Mouse (Mus musculus): ENCODE results near the gene Tdrd1. TPM values are rescaled to one million over a fixed set of nuclear protein-coding genes. Genes with fewer than 3 reads are reported as not detected.
A peak's percentile ranks its signal among the peaks of the same experiment; 100 is the strongest.

The Tdrd1 gene
- total and polyA plus RNA-seq, 3 experiments: 0.07 TPM; not detected in 2

- in situ Hi-C loops (cut with MboI; ENCODE audit: low pct_ligation_motif_present, low pct_unique_long_range_greater_than_20kb, low sequenced_read_pairs) (no loop called here), dilution Hi-C loops (cut with MboI; ENCODE audit: extremely low pct_ligation_motif_present, extremely low pct_unique_long_range_greater_than_20kb, low sequenced_read_pairs) (no loop called here)
- no peak overlapping the region for H3K4me3 ChIP-seq (replicated peaks in 1 of 3; ENCODE audit: low read depth in 2 of 3, low read length in 2 of 3, poor library complexity in 1 of 3)
- H3K9me3 ChIP-seq (replicated peaks; ENCODE audit: low read length): no peaks in the 10 kb centered on the region
- no peaks in the 10 kb centered on the region for H3K36me3 ChIP-seq (replicated peaks in 1 of 2; ENCODE audit: control insufficient read depth in 1 of 2, insufficient read depth in 1 of 2, low read length in 1 of 2)
- no peak overlapping the region for H3K27ac ChIP-seq (ENCODE audit: insufficient read depth, low read depth)
- no peaks in the 10 kb centered on the region for H3K4me1 ChIP-seq (ENCODE audit: control insufficient read depth in 1 of 2, insufficient read depth in 2 of 2)
- TF ChIP-seq MAFK (IDR thresholded peaks at IDR 0.05; ENCODE audit: insufficient replicate concordance, low read length): peak; percentile 90
- no peak for TF ChIP-seq BHLHE40 (IDR thresholded peaks at IDR 0.05; ENCODE audit: low read depth, low read length)
- no peak overlapping the region for H3K4me2 ChIP-seq (ENCODE audit: insufficient read depth, low read depth, poor library complexity, severe bottlenecking)
- H3K27me3 ChIP-seq (replicated peaks): no peaks in the 10 kb centered on the region
- no peaks in the 10 kb centered on the region for H3K79me2 ChIP-seq (replicated peaks; ENCODE audit: control insufficient read depth, extremely low read depth, insufficient read depth, poor library complexity, severe bottlenecking)
- H3K9ac ChIP-seq (ENCODE audit: insufficient read depth, low read depth): no peak overlapping the region
- no peak for DNase-seq (ENCODE audit: extremely low read depth)
Observed at GRCm38 (mm10) chr19:56852590-56852989, 26.6 kb downstream of the Tdrd1 start.

GRCm38 (mm10) chr19:56856455-56856854 is 30.4 kb downstream of the Tdrd1 start:
- DNase-seq (ENCODE audit: extremely low read depth): no peak
- dilution Hi-C loops (cut with MboI; ENCODE audit: extremely low pct_ligation_motif_present, extremely low pct_unique_long_range_greater_than_20kb, low sequenced_read_pairs) (no loop called here), in situ Hi-C loops (cut with MboI; ENCODE audit: low pct_ligation_motif_present, low pct_unique_long_range_greater_than_20kb, low sequenced_read_pairs) (no loop called here)

GRCm38 (mm10) chr19:56867701-56868100 is 41.7 kb downstream of the Tdrd1 start:
- Histone ChIP-seq H3K27ac (ENCODE audit: insufficient read depth, low read depth) (no peak overlapping the region), H3K9me3 (replicated peaks; ENCODE audit: low read length) (no peaks in the 10 kb centered on the region), H3K36me3 (replicated peaks in 1 of 2; ENCODE audit: control insufficient read depth in 1 of 2, insufficient read depth in 1 of 2, low read length in 1 of 2) (no peaks in the 10 kb centered on the region), H3K4me1 (ENCODE audit: control insufficient read depth in 1 of 2, insufficient read depth in 2 of 2) (no peaks in the 10 kb centered on the region; a peak in 1 of 4 replicates), H3K27me3 (replicated peaks) (peaks cover 5% of the 10 kb centered on the region), H3K4me3 (replicated peaks in 1 of 3; ENCODE audit: low read depth in 2 of 3, low read length in 2 of 3, poor library complexity in 1 of 3) (no peak overlapping the region), H3K4me2 (ENCODE audit: insufficient read depth, low read depth, poor library complexity, severe bottlenecking) (no peak overlapping the region), H3K9ac (ENCODE audit: insufficient read depth, low read depth) (no peak overlapping the region), H3K79me2 (replicated peaks; ENCODE audit: control insufficient read depth, extremely low read depth, insufficient read depth, poor library complexity, severe bottlenecking) (no peaks in the 10 kb centered on the region)
- DNase-seq (ENCODE audit: extremely low read depth): no peak
- in situ Hi-C loops (cut with MboI; ENCODE audit: low pct_ligation_motif_present, low pct_unique_long_range_greater_than_20kb, low sequenced_read_pairs): no loop called here
- TF ChIP-seq CTCF (conservative IDR thresholded peaks at IDR 0.05 in 1 of 2, IDR thresholded peaks at IDR 0.05 in 1 of 2; ENCODE audit: low read depth in 2 of 2, low read length in 2 of 2) (no peak), ETS1 (conservative IDR thresholded peaks at IDR 0.05; ENCODE audit: low read depth, low read length) (no peak), ZMIZ1 (IDR thresholded peaks at IDR 0.05; ENCODE audit: low read depth, low read length) (no peak), PAX5 (IDR thresholded peaks at IDR 0.05; ENCODE audit: low read length) (no peak), KAT2A (IDR thresholded peaks at IDR 0.05; ENCODE audit: insufficient replicate concordance, low read length) (no peak), EP300 (IDR thresholded peaks at IDR 0.05; ENCODE audit: low read length) (no peak), ZNF384 (IDR thresholded peaks at IDR 0.05; ENCODE audit: low read depth, low read length) (no peak)
- dilution Hi-C loops (cut with MboI; ENCODE audit: extremely low pct_ligation_motif_present, extremely low pct_unique_long_range_greater_than_20kb, low sequenced_read_pairs): no loop called here

More at GRCm38 (mm10) chr19:56856455-56856854, 30.4 kb downstream of the Tdrd1 start:
- TF ChIP-seq USF1 (IDR thresholded peaks at IDR 0.05; ENCODE audit: low read depth, low read length) (no peak), ZMIZ1 (IDR thresholded peaks at IDR 0.05; ENCODE audit: low read depth, low read length) (no peak), NRF1 (IDR thresholded peaks at IDR 0.05; ENCODE audit: low read depth, low read length) (no peak), ZKSCAN1 (IDR thresholded peaks at IDR 0.05; ENCODE audit: borderline replicate concordance, low read depth, low read length) (no peak), PAX5 (IDR thresholded peaks at IDR 0.05; ENCODE audit: low read length) (no peak), MXI1 (IDR thresholded peaks at IDR 0.05; ENCODE audit: low read depth, low read length) (no peak), JUND (conservative IDR thresholded peaks at IDR 0.05; ENCODE audit: low read depth, low read length) (no peak), SIN3A (IDR thresholded peaks at IDR 0.05; ENCODE audit: low read length) (no peak), ETS1 (conservative IDR thresholded peaks at IDR 0.05; ENCODE audit: low read depth, low read length) (no peak), MYC (IDR thresholded peaks at IDR 0.05; ENCODE audit: low read depth, low read length) (no peak), ZNF384 (IDR thresholded peaks at IDR 0.05; ENCODE audit: low read depth, low read length) (no peak), HCFC1 (IDR thresholded peaks at IDR 0.05; ENCODE audit: low read depth, low read length) (no peak)
- H3K4me2 ChIP-seq (ENCODE audit: insufficient read depth, low read depth, poor library complexity, severe bottlenecking): no peak overlapping the region
- H3K9ac ChIP-seq (ENCODE audit: insufficient read depth, low read depth): no peak overlapping the region
- H3K36me3 ChIP-seq (replicated peaks in 1 of 2; ENCODE audit: control insufficient read depth in 1 of 2, insufficient read depth in 1 of 2, low read length in 1 of 2): no peaks in the 10 kb centered on the region
- no peaks in the 10 kb centered on the region for H3K79me2 ChIP-seq (replicated peaks; ENCODE audit: control insufficient read depth, extremely low read depth, insufficient read depth, poor library complexity, severe bottlenecking)
- H3K27me3 ChIP-seq (replicated peaks): no peaks in the 10 kb centered on the region
- no peak overlapping the region for H3K27ac ChIP-seq (ENCODE audit: insufficient read depth, low read depth)
- peaks cover 3 to 7% of the 10 kb centered on the region in 2 experiments; a peak in 2 of 4 replicates for H3K4me1 ChIP-seq (ENCODE audit: control insufficient read depth in 1 of 2, insufficient read depth in 2 of 2)
- no peaks in the 10 kb centered on the region for H3K9me3 ChIP-seq (replicated peaks; ENCODE audit: low read length)
- H3K4me3 ChIP-seq (replicated peaks in 1 of 3; ENCODE audit: low read depth in 2 of 3, low read length in 2 of 3, poor library complexity in 1 of 3): no peak overlapping the region
